In the genomic region with DNA sequence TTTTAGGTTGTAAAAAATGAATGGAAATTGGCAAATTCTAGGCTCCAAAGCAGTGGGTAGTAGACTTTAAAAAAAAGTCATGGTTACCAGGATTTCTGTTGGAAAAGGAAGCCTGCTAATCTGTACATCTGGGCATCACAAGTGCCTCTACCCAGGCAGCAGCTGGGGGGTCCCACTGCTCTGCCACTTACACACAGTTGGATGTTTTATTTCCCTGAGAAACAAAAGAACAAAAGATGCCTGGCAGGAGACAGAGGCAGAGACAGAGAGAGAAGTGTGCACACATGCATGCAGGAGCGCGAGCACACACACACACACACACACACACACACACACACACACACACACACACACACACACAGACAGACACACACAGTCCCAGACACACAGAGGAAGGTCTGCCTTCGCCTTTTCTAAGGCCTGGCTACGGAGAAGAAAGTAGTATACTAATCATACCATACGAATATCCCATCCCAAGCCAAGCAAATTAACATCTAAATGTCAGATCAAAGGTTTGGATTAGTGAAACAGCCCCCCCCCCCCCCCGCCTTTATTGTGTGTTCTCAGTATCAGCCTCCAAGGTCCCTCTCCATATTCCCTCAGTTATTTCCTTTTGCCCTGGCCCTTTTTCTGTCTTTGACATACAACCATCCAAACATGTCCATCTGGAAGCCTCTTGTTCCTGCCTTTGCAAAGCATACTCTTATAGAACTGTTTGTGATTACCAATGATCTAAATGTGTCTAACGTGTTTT, we compare ENCODE assay signal across 19 mouse cellular contexts.
A peak's percentile ranks its signal among the peaks of the same experiment; 100 is the strongest.
DNase-seq lines count a peak whose midpoint lies in the region; ATAC-seq and TF ChIP-seq lines count a peak whose summit lies in the region.
"Had no signal": no experiment of that assay in that cellular context is flagged by ENCODE, and none has a peak within 500 bp of the region (broad histone marks: within the 10 kb centered on the region; RNA-seq: fewer than 3 reads in every experiment).

No protein-coding gene starts in this region.

- no peaks in the 10 kb centered on the region for H3K27me3 ChIP-seq in midbrain, embryonic 11.5 days (ENCODE audit: control insufficient read depth, insufficient read depth, low read length)
- H3K27me3 ChIP-seq in midbrain, postnatal 0 days (ENCODE audit: insufficient read depth, low read length): no peaks in the 10 kb centered on the region
- no peaks in the 10 kb centered on the region for H3K27me3 ChIP-seq in forebrain, embryonic 15.5 days
- no peaks in the 10 kb centered on the region for H3K27me3 ChIP-seq in hindbrain, postnatal 0 days (ENCODE audit: insufficient read depth, low read length)
- no peaks in the 10 kb centered on the region for H3K27me3 ChIP-seq in neural tube, embryonic 13.5 days
- H3K27me3 ChIP-seq: liver, embryonic 12.5 days had no signal

- H3K4me2 ChIP-seq in midbrain, embryonic 11.5 days: no peak overlapping the region
- no peak overlapping the region for H3K4me2 ChIP-seq in midbrain, postnatal 0 days (ENCODE audit: low read depth, low read length, poor library complexity, severe bottlenecking)
- H3K4me2 ChIP-seq in forebrain, embryonic 15.5 days (replicated peaks): no peak overlapping the region
- H3K4me2 ChIP-seq in hindbrain, postnatal 0 days (ENCODE audit: low read depth, low read length): no peak overlapping the region
- no peak overlapping the region for H3K4me2 ChIP-seq in neural tube, embryonic 13.5 days
- H3K4me2 ChIP-seq: liver, embryonic 12.5 days had no signal

- no peak for DNase-seq in midbrain, embryonic 11.5 days (ENCODE audit: low spot score, missing footprints)
- no peak for DNase-seq in midbrain, postnatal 0 days (ENCODE audit: low spot score)
- DNase-seq in hindbrain, postnatal 0 days (ENCODE audit: low spot score): no peak
- DNase-seq in urinary bladder, adult 18-20 months (ENCODE audit: low spot score in 2 of 2): no peak
- DNase-seq in cerebellum, postnatal 14 days: no peak
- no peak for DNase-seq in frontal cortex, postnatal 14 days (ENCODE audit: low spot score in 2 of 2)
- DNase-seq: adrenal gland, postnatal 25 days; B cell, adult 2 months; cerebellum, adult 11-12 months; cerebellum, postnatal 36 days; gastrocnemius, adult 2 months; heart, postnatal 36 days; kidney, postnatal 36 days; layer of hippocampus, adult 9-11 months; lung, adult 2 months; lung, postnatal 36 days had no signal

- no peaks in the 10 kb centered on the region for H3K36me3 ChIP-seq in midbrain, embryonic 11.5 days (ENCODE audit: control insufficient read depth, insufficient read depth, low read length)
- H3K36me3 ChIP-seq in midbrain, postnatal 0 days (ENCODE audit: insufficient read depth, low read length): no peaks in the 10 kb centered on the region
- no peaks in the 10 kb centered on the region for H3K36me3 ChIP-seq in forebrain, embryonic 15.5 days
- H3K36me3 ChIP-seq in hindbrain, postnatal 0 days (ENCODE audit: insufficient read depth, low read length): no peaks in the 10 kb centered on the region
- no peaks in the 10 kb centered on the region for H3K36me3 ChIP-seq in neural tube, embryonic 13.5 days
- H3K36me3 ChIP-seq: liver, embryonic 12.5 days had no signal

- no peaks in the 10 kb centered on the region for H3K9me3 ChIP-seq in midbrain, embryonic 11.5 days (ENCODE audit: control insufficient read depth, low read length)
- no peaks in the 10 kb centered on the region for H3K9me3 ChIP-seq in midbrain, postnatal 0 days (ENCODE audit: low read length)
- H3K9me3 ChIP-seq in forebrain, embryonic 15.5 days: no peaks in the 10 kb centered on the region
- H3K9me3 ChIP-seq in hindbrain, postnatal 0 days (ENCODE audit: low read length): no peaks in the 10 kb centered on the region
- no peaks in the 10 kb centered on the region for H3K9me3 ChIP-seq in neural tube, embryonic 13.5 days
- H3K9me3 ChIP-seq: liver, embryonic 12.5 days had no signal

- no peaks in the 10 kb centered on the region for H3K4me1 ChIP-seq in midbrain, embryonic 11.5 days (ENCODE audit: control insufficient read depth, insufficient read depth, low read length)
- no peaks in the 10 kb centered on the region for H3K4me1 ChIP-seq in midbrain, postnatal 0 days (ENCODE audit: insufficient read depth, low read length)
- H3K4me1 ChIP-seq in forebrain, embryonic 15.5 days: 0 out of 2 replicates have a peak, but pooled peaks cover 5% of the 10 kb centered on the region
- H3K4me1 ChIP-seq in hindbrain, postnatal 0 days (ENCODE audit: insufficient read depth, low read length): no peaks in the 10 kb centered on the region
- H3K4me1 ChIP-seq in neural tube, embryonic 13.5 days (replicated peaks): peaks cover 17% of the 10 kb centered on the region

- ATAC-seq in midbrain, embryonic 11.5 days (ENCODE audit: low FRiP score): peak; percentile 77
- ATAC-seq in midbrain, postnatal 0 days (ENCODE audit: low FRiP score): no peak
- ATAC-seq in forebrain, embryonic 15.5 days (replicated peaks): peak; percentile 55; the same call in 1 of the 2 replicates
- peak; percentile 7; the same call in 1 of the 2 replicates for ATAC-seq in hindbrain, postnatal 0 days
- peak; percentile 89 for ATAC-seq in neural tube, embryonic 13.5 days (ENCODE audit: low read depth)
- ATAC-seq: liver, embryonic 12.5 days had no signal

- WGBS in midbrain, embryonic 11.5 days: 42% methylated on average over 7 of the region's 7 CpGs
- WGBS in midbrain, postnatal 0 days: 31% methylated on average over 7 of the region's 7 CpGs
- 22% methylated on average over 7 of the region's 7 CpGs for WGBS in forebrain, embryonic 15.5 days
- WGBS in hindbrain, postnatal 0 days: 36% methylated on average over 7 of the region's 7 CpGs
- WGBS in neural tube, embryonic 13.5 days: 38% methylated on average over 7 of the region's 7 CpGs

- no peak overlapping the region for H3K27ac ChIP-seq in midbrain, embryonic 11.5 days (ENCODE audit: low read depth, low read length)
- H3K27ac ChIP-seq in midbrain, postnatal 0 days (ENCODE audit: low read depth, low read length): no peak overlapping the region
- H3K27ac ChIP-seq in forebrain, embryonic 15.5 days (replicated peaks): no peak overlapping the region
- H3K27ac ChIP-seq in hindbrain, postnatal 0 days: no peak overlapping the region
- H3K27ac ChIP-seq in neural tube, embryonic 13.5 days (replicated peaks): peak overlapping the region; percentile 70
- H3K27ac ChIP-seq: gastrocnemius, adult 2 months; liver, embryonic 12.5 days had no signal

- TF ChIP-seq CTCF in midbrain, postnatal 0 days (IDR thresholded peaks at IDR 0.05): no peak
- no peak for TF ChIP-seq CTCF in hindbrain, postnatal 0 days (IDR thresholded peaks at IDR 0.05; ENCODE audit: low read depth)

- no peak overlapping the region for H3K4me3 ChIP-seq in midbrain, embryonic 11.5 days (ENCODE audit: low read depth, low read length)
- no peak overlapping the region for H3K4me3 ChIP-seq in midbrain, postnatal 0 days (ENCODE audit: low read depth, low read length)
- no peak overlapping the region for H3K4me3 ChIP-seq in forebrain, embryonic 15.5 days
- H3K4me3 ChIP-seq in hindbrain, postnatal 0 days (ENCODE audit: low read length): no peak overlapping the region
- no peak overlapping the region for H3K4me3 ChIP-seq in neural tube, embryonic 13.5 days
- H3K4me3 ChIP-seq: gastrocnemius, adult 2 months; liver, embryonic 12.5 days had no signal

- H3K9ac ChIP-seq in midbrain, embryonic 11.5 days (ENCODE audit: low read length): no peak overlapping the region
- H3K9ac ChIP-seq in midbrain, postnatal 0 days (replicated peaks; ENCODE audit: low read length, poor library complexity, severe bottlenecking): no peak overlapping the region
- no peak overlapping the region for H3K9ac ChIP-seq in forebrain, embryonic 15.5 days (replicated peaks)
- H3K9ac ChIP-seq in hindbrain, postnatal 0 days (replicated peaks; ENCODE audit: low read length): no peak overlapping the region
- H3K9ac ChIP-seq in neural tube, embryonic 13.5 days: no peak overlapping the region
- H3K9ac ChIP-seq: liver, embryonic 12.5 days had no signal
